Mouse (Mus musculus) ES-E14 (cell line): Measurements from ENCODE around the gene Ccndbp1. TPM values are rescaled to one million over a fixed set of nuclear protein-coding genes. Genes with fewer than 3 reads are reported as not detected.
A peak's percentile ranks its signal among the peaks of the same experiment; 100 is the strongest.

Experiments
- DNase-seq: peaks from one replicate; pipeline ENCODE4 v3.0.0-alpha.2; 2013; ENCODE audit warnings: low read depth, low spot score
- H3K27ac ChIP-seq: 2 replicates; pipeline ENCODE4 v1.5.1; 2012; ENCODE audit warnings: low read depth, mild to moderate bottlenecking, low read length, moderate library complexity, mixed read lengths; ENCODE audit not compliant: poor library complexity, insufficient read depth, severe bottlenecking
- H3K36me3 ChIP-seq: 2 replicates; pipeline ENCODE4 v1.6.1; 2012; ENCODE audit warnings: mild to moderate bottlenecking, low read length, moderate library complexity, mixed read lengths; ENCODE audit not compliant: control insufficient read depth, poor library complexity, insufficient read depth, severe bottlenecking
- H3K4me1 ChIP-seq, 2 experiments: fragments of 150-350 bp in 1 of 2; sonication (generic) in 1 of 2; 2 replicates each; pipeline ENCODE4 v1.6.1; 2012; ENCODE audit warnings: low read length in 2 of 2, mild to moderate bottlenecking in 1 of 2, mixed read lengths in 1 of 2; ENCODE audit not compliant: control insufficient read depth in 2 of 2, insufficient read depth in 2 of 2, poor library complexity in 1 of 2
- H3K4me3 ChIP-seq, 2 experiments: fragments of 150-350 bp in 1 of 2; sonication (generic) in 1 of 2; 2 replicates each; pipeline ENCODE4 v1.5.1; 2012; ENCODE audit warnings: low read length in 2 of 2, low read depth in 1 of 2, mild to moderate bottlenecking in 1 of 2, mixed read lengths in 1 of 2; ENCODE audit not compliant: insufficient read depth in 1 of 2, poor library complexity in 1 of 2, severe bottlenecking in 1 of 2
- H3K9ac ChIP-seq: 2 replicates; pipeline ENCODE4 v1.6.1; 2012; ENCODE audit warnings: low read depth, mild to moderate bottlenecking, low read length, mixed read lengths; ENCODE audit not compliant: poor library complexity, insufficient read depth, severe bottlenecking
- H3K9me3 ChIP-seq: fragments of 150-350 bp; sonication (generic); 2 replicates; pipeline ENCODE4 v1.6.1; 2012; ENCODE audit warnings: low read depth, mild to moderate bottlenecking, low read length; ENCODE audit not compliant: control insufficient read depth, insufficient read depth
- CHD2 ChIP-seq: IDR thresholded peaks from 2 replicates; pipeline ENCODE4 v1.6.1; 2014; ENCODE audit warnings: mild to moderate bottlenecking, low read depth, low read length, inconsistent platforms
- HCFC1 ChIP-seq: IDR thresholded peaks from 2 replicates; pipeline ENCODE4 v1.6.1; 2012; ENCODE audit warnings: low read length, inconsistent platforms, borderline replicate concordance; ENCODE audit not compliant: insufficient read depth
- MAFK ChIP-seq: IDR thresholded peaks from 2 replicates; pipeline ENCODE4 v1.6.1; 2014; ENCODE audit warnings: mild to moderate bottlenecking, low read depth, low read length, inconsistent platforms; ENCODE audit not compliant: insufficient read depth
- ZC3H11A ChIP-seq: IDR thresholded peaks from 2 replicates; pipeline ENCODE4 v1.6.1; 2012; ENCODE audit warnings: low read depth, mild to moderate bottlenecking, inconsistent platforms, low read length, borderline replicate concordance
- ZNF384 ChIP-seq: IDR thresholded peaks from 2 replicates; pipeline ENCODE4 v1.6.1; 2012; ENCODE audit warnings: low read depth, low read length, inconsistent platforms
- in situ Hi-C, 2 experiments: fragments of 600-800 bp; cut with MboI; formaldehyde crosslinking; loops; one replicate each; pipeline ENCODE4 v1.15.1; 2025; ENCODE audit warnings: low sequenced_read_pairs in 2 of 2, inconsistent platforms in 1 of 2; ENCODE audit not compliant: unreplicated experiment in 2 of 2
- total RNA-seq: library from RNA; depleted of rRNA; stranded (reverse); fragments of 300-350 nt; gene quantifications from 2 replicates; pipeline ENCODE4 v1.2.3, GENCODE M21; 2012; rRNA removed

Ccndbp1 gene
- total RNA-seq, result 21.4 and 23.0 TPM in 2 replicates

DNA sequence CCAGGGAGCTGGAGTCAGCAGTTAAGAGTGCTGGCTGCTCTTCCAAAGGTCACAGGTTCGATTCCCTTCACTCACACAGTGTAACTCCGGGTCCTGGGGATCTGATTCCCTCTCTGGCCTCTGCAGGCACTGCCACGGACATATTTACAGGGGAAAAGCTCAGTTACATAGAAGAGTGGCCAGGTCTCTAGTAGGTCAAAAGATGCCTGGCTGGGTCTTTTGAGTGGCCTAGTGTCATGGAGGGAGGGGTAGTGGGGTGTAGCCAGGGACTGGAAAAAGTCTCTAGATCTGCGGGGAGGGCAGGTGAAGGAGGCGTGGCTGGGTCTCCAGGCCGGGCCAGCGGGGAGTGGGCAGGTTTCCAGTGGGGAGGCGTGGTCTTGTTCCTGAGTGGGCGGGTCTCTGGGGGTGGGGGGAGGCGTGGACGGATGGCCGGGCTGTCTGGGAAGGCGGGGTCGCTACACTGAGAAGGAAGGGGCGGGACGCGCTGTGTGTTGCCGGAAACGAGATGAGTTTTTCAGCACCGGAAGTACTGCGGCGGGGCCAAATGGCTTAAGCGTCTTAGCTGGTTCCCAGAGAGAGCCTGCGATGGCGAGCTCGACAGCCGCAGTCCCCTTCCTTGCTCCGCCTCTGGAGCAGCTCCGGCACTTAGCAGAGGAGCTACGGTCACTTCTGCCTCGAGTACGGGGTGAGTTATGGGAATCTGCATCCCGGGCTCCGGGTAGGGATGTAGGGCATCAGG, at the start of gene Ccndbp1:
Ccndbp1 (plus strand) TSS at position 479 of the 739 bp plus-strand sequence.
- no peaks in the 10 kb centered on the region for H3K36me3 ChIP-seq
- peak within 1 kb of the TSS; percentile 82 for H3K9ac ChIP-seq
- no peak for TF ChIP-seq HCFC1
- TF ChIP-seq CHD2, result no peak
- no peak for TF ChIP-seq MAFK
- TF ChIP-seq ZC3H11A, result no peak
- no peak for TF ChIP-seq ZNF384
- no peaks in the 10 kb centered on the region for H3K4me1 ChIP-seq
- H3K27ac ChIP-seq, result no peak within 1 kb of the TSS
- peak within 1 kb of the TSS; percentile 74 to 98 for H3K4me3 ChIP-seq
- no peaks in the 10 kb centered on the region for H3K9me3 ChIP-seq
- in situ Hi-C loops, result no loop called here
- DNase-seq, result peak; percentile 90

DNA sequence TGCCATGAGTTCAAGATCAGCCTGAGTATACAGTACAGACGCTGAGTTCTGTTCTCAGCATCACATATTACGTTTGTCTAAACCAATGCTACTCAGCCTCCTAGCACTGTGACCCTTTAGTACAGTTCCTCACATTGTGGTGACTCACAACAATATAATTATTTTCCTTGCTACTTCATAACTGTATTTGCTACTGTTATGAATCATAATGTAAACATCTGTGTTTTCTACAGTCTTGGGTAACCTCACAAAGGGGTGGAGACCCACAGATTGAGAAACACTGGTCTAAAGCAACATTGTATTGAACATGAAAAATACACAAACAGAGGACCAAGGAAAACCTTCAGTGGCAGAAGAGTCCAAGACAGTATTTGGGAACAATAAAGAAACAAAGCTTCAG, 48.8 kb upstream of the Ccndbp1 start:
- no peak overlapping the region for H3K27ac ChIP-seq
- no peak overlapping the region for H3K9ac ChIP-seq
- no peaks in the 10 kb centered on the region for H3K9me3 ChIP-seq
- no peaks in the 10 kb centered on the region for H3K36me3 ChIP-seq
- no peak for TF ChIP-seq CHD2
- no peaks in the 10 kb centered on the region for H3K4me1 ChIP-seq
- DNase-seq, result no peak
- H3K4me3 ChIP-seq, result no peak overlapping the region
- in situ Hi-C loops, result no loop called here

DNA sequence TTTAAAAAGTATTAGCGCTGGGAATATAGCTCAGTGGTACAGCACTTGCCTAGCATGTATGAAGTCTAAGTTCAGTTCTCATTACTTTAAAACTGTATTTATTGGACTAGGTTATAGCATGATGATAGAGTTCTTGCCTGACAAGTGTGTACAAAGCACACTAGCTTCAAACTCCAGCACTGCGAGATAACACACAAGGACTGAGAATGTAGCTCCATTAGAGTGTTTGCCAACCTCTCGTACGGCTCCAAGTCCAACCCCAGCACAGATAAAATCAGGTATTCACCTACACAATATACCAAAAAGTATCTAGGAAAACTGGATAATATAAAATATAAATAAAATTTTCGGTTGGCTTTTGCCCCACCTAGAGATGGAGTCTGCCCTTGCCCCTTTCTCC, 48.4 kb upstream of the Ccndbp1 start:
- in situ Hi-C loops, result no loop called here
- Histone ChIP-seq H3K36me3 (no peaks in the 10 kb centered on the region), H3K9ac (no peak overlapping the region), H3K4me3 (no peak overlapping the region), H3K27ac (no peak overlapping the region), H3K4me1 (no peaks in the 10 kb centered on the region), H3K9me3 (no peaks in the 10 kb centered on the region)
- DNase-seq, result no peak
- TF ChIP-seq ZNF384, result no peak
- no peak for TF ChIP-seq ZC3H11A
- TF ChIP-seq HCFC1, result no peak
- no peak for TF ChIP-seq CHD2
- no peak for TF ChIP-seq MAFK

DNA sequence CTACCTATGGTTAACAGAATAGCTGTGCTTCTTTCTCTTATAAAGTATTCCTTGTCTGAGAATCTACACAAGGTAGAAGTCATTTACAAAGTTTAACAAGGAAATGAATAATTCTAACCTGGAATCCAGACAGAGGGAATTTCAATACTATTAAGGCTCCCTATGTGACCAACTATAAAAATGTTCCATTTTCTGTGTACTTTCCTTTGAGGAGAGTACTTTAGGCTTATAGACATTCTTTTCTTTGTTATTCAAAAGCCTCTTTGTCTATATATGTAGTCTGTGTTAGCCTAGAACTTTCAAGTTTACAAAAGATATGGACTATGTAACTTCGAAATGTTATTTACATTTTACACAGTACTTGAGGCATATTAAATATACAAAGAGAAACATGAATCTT, 47.9 kb upstream of the Ccndbp1 start:
- Histone ChIP-seq H3K36me3 (no peaks in the 10 kb centered on the region), H3K4me3 (no peak overlapping the region), H3K9ac (no peak overlapping the region), H3K27ac (no peak overlapping the region), H3K4me1 (no peaks in the 10 kb centered on the region), H3K9me3 (no peaks in the 10 kb centered on the region)
- in situ Hi-C loops, result no loop called here
- TF ChIP-seq ZNF384, result no peak
- no peak for TF ChIP-seq ZC3H11A
- TF ChIP-seq MAFK, result no peak
- TF ChIP-seq HCFC1, result no peak
- no peak for TF ChIP-seq CHD2
- no peak for DNase-seq

DNA sequence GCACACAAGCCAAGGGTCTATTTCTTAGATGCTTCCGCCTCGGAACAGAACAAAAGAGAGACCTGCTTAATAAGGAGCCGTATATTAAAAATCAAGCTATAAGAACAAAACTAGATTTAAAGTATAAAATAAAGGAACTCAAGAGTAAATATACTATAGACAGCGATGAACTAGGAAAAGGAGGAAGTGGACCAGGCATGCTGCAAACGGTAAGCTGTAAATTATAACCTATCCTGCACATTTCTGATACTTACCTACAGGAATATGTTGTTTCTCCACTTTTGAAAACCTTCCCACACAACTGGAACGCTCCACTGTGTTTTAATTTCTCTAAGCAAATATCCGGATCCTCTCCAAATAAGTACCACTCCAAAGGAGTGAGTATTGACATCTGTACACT, 45.1 kb upstream of the Ccndbp1 start:
- no peak for DNase-seq
- no peaks in the 10 kb centered on the region for H3K4me1 ChIP-seq
- in situ Hi-C loops, result no loop called here
- no peaks in the 10 kb centered on the region for H3K9me3 ChIP-seq
- H3K36me3 ChIP-seq, result no peaks in the 10 kb centered on the region
- H3K27ac ChIP-seq, result no peak overlapping the region
- H3K4me3 ChIP-seq, result no peak overlapping the region
- TF ChIP-seq CHD2 (no peak), HCFC1 (no peak), ZC3H11A (no peak), ZNF384 (no peak), MAFK (no peak)
- H3K9ac ChIP-seq, result no peak overlapping the region
